Mouse (Mus musculus) adrenal gland, postnatal 36 days (tissue): ENCODE measurements at regions not wholly inside any gene's neighbourhood (a gene's known extent, or its start where the extent isn't known, plus 50 kb on each side); places are given as distances from the start of the nearest gene placed in this dataset.

Source experiments
- DNase-seq, 2 experiments: peaks; one replicate each; pipeline ENCODE4 v3.0.0; 2021; ENCODE audit warnings: mixed read lengths in 1 of 2

DNA sequence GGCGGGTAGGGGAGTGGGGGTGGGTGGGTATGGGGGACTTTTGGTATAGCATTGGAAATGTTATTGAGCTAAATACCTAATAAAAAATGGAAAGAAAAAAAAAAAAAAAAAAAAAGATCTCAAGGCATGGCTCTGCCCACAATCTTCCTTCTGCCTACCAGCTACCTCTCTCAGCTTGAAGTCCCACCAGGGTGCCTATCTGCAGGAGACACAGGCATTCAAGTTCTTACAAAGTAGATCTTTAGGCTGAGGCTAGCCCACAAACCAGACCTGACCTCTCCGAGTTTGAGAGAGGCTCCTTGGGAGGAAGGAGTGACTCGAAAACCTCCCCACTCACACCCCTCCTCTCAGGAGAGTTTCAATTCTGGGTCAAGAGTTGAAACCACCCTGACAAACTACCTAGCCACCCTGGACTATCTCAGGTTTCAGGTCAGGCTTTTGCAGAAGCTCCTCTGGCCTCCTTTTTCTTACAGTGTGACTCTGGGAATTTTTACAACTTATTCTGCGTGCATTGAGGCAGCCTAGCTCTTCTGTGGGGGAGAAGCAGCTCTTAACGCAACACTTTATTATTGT is 187.6 kb upstream of the Cxcr4 start:
- DNase-seq, result no peak

GRCm38 (mm10) chr1:128772440-128772839 is 180.3 kb upstream of the Cxcr4 start:
- DNase-seq, result no peak

GRCm38 (mm10) chr1:128770786-128771185 is 178.7 kb upstream of the Cxcr4 start:
- DNase-seq, result no peak

- no peak for DNase-seq
Observed at GRCm38 (mm10) chr1:128767991-128768390, 175.9 kb upstream of the Cxcr4 start.

- DNase-seq, result no peak
Observed at GRCm38 (mm10) chr1:128767415-128767814, 175.3 kb upstream of the Cxcr4 start.

- no peak for DNase-seq
Observed at GRCm38 (mm10) chr1:128766894-128767268, 174.8 kb upstream of the Cxcr4 start.

DNA sequence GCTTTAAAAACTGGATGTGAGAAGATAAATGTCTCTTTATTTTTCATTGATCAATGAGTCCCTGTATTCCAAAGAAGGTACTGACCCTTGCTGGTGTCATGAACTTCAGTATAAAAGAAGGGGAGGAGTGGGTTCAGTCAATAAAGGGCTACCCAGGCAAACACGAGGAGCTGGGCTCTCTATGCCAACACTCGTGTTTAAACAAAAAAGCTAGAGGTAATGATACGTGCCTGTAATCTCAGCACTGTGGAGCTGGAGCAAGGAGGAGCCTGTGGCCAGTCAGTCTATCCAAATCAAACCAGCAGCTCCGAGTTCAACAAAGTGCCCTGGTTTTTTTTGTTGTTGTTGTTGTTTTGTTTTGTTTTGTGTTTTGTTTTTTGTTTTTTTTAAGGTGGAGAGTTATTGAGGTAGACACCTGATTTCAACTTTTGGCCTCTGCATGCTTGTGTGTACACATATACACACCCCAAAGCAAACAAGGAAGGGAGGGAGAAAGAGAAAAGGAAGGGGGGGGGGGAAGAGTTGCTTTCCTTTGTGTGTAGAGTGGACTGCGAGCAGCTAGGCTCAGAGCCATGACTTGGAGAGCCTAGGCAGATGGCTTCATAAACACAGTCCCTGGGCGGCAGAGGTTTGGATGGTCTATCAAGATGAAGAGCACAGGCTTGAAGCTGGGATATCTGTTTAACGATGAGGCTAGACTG is 174.2 kb upstream of the Cxcr4 start:
- no peak for DNase-seq

GRCm38 (mm10) chr1:128765626-128766025 is 173.5 kb upstream of the Cxcr4 start:
- no peak for DNase-seq

DNA sequence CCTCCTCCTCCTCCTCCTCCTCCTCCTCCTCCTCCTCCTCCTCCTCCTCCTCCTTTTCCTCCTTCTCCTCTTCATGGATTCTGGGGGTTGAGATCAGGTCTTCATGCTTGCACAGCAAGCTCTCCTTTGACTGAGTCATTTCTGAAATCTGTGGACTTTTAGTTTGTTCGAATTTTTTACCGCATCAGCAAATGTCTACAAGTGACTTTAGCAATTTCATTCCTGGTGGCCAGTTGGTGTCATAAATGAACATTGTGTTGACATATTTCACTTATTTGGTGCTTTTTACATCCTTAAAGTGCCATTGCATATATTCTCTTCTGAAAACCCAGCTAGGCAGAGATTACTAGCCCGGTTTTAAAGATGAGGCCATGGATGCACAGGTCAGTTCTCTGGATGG is 173.0 kb upstream of the Cxcr4 start:
- no peak for DNase-seq

GRCm38 (mm10) chr1:128762854-128763253 is 170.8 kb upstream of the Cxcr4 start:
- no peak for DNase-seq

DNA sequence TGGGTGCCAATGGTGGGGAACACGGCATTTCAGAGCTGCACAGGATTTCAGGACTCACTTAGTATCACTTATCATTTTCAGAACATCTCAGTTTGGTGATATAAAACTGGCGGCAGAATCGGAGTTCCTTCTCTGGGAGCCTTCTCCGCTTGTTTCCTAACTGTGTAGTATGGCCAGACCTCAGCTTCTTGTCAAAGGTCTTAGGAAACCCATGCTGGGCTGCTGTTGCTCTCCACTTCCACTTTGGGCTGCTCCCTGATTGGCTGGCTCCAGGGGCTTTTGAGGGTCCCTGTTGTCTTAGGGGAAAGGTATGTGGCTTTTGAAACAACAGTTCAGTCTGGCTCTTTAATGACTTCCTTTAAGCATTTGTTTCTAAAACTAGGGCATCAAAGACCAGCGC is 170.0 kb upstream of the Cxcr4 start:
- no peak for DNase-seq

DNA sequence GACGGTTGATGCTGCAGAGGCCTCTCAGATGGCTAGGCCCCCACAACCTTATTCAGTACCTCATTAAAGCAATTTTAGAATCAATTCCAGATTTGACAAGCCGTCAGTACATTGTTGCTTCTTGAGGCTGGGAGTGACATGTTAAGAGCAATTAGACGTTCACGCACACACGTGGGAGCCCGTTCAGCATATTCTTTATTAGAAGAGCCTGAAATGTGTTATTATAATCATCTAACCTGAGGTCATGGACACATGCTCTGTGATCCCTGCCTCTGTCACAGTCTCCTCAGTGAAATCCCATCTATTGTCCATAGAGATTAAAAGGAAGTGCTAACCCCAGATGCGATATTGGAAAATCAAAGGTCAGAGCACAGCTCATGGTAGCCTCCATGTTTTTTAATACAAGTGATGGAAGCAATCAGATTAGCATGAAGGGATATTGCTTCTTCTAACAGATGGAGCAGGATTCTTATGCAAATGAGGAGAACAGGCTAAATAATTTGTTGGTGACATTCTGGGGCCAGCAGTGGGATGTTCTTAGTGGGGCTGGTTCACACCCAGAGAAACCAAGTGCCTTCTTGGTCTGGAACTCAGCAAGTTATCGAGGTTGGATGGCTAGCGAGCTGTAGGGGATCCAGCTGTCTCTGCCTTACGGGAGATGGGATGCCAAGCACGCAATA is 166.8 kb upstream of the Cxcr4 start:
- no peak for DNase-seq

DNA sequence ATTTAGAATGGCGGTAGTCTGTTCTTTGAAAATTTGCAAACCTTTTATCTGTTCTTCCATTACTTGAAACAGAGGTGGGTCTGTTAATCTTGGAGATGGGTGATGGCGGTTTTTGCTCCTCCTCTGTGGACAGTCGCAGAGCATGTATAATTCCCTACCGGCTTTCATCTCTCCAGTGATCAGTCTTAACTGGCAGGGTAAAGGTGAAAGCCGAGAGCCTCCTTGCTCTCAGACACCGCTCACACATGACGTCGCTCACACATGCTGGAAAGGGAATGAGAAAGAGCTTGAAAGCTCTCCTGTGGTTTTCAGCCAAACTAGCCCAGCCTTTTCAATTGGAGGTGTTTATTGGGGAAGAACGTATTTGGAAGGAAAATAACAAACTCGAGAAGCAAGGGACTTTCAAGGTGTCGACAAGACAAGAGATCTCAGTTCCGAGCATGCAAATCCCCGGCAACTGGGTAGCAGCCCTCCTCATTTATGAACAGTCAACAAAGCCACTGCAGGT is 166.3 kb upstream of the Cxcr4 start:
- no peak for DNase-seq

DNA sequence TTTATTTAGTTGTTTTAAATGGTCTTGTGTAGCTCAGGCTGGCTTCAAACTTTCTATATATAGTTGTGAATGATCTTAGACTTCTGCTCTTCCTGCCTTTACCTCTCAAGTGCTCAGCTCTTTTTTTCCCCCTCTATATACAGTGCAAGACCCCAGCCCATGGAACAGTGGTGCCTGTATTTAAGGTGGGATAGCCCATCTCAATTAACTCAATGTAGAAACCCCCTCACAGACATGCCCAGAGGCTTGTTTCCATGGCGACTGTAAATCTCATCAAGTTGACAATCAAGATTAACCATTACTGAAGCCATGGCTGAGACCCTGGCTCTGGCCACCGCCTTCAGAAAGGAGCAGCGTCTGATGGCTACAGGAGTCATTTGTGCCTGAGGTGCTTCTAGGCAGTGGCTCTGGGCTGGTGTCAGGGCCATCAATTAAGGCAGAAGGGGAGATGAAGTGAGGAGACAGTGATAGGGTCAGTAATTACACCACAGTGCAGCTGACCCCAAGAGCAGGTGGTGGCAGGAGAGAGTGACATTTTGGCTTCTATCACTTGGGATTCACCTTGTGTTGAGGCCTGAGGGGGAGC is 161.4 kb upstream of the Cxcr4 start:
- DNase-seq, result no peak

DNA sequence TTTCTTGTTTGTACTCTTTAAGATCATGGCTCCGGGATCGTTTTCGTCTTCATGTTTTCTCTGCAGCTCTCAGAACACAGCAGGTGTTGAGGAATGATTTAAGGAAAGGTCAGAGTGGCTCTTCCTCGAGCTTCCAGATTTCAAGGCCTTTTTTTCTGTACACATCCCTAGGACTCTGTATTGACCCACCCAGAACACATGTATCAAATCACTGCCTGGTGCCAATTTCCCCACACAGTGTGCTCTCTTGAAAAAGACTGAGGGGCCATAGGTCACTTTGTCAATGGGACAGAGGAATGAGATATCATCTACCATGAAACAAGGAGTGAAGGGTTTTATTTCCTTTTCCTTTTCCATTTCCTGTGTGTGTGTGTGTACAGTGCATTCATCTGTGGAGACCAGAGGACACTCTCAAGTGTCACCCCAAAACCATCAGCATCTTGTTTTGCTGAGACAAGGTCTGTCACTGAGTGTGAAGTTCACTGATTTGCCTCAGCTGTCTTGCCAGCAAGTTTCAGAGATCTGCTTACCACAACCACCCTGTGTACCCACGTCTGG is 157.4 kb upstream of the Cxcr4 start:
- DNase-seq, result no peak

DNA sequence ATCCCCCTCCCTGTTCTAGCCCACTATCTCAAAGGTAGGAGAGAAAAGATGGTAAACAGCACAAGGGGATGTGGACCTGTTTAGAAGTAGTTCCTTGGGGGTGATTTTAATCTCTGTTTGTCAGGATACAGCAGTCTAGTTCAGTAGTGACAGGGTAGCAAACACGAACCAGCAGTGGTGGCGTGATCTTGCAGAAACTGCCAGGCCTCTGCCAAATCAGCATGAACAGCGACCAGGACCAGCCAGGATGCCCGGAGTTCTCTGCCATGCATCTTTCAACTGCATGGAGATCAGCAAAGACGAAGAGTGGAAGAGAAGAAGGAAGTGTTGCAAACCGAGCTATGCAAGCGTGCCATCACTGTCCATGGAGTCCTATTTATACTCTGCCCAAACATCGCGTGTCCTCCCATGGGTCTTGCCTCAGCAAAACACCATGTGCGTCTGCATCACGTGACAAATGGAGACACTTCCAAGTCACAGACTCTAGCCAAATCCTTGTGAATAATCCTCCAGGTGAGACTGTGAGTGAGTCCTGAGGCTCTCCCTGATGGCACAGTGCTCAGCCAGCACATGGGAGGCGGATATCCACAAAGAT is 155.2 kb upstream of the Cxcr4 start:
- DNase-seq, result no peak

DNA sequence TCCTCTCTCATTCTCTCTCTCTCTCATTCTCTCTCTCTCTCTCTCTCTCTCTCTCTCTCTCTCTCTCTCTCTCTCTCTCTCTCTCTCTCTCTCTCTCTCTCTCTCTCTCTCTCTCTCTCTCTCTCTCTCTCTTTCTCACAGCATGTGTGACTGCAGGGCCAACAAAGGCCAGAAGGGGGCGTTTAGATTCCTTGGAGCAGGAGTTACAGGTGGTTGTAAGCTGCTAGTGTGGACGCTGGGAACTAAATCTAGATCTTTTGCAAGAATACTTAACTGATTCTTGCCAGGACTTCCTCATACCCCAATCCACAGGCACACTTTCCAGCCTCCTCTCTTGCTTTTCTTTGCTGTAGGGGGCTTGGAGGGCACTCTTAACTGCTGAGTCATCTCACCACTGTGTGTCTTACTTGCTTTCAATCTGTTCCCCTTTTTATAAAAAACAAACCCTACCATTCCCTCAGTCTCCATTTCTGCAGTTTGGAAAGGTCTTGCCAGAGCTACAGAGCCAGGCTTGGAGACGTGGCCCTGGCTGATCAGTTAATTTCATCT is 154.4 kb upstream of the Cxcr4 start:
- no peak for DNase-seq

DNA sequence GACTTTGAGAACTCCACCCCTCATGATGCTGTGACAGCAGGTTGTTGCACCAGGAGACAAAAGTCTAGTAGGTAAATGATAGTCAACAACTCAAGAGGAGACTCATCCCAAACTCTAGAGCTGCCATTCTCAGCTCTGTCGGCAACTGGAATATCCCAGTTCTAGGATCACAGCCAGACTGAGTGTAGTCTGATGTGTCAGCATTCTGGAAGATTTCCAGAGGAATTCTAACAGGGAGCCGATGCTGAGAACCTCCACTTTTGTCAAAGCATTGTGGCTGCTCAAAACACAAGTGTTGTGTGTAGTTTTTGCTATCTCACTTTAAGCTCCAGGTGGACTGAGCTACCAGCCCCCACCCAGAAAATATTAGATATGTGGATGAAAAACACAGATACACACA is 148.5 kb upstream of the Cxcr4 start:
- DNase-seq, result peak; percentile 31 to 53

DNA sequence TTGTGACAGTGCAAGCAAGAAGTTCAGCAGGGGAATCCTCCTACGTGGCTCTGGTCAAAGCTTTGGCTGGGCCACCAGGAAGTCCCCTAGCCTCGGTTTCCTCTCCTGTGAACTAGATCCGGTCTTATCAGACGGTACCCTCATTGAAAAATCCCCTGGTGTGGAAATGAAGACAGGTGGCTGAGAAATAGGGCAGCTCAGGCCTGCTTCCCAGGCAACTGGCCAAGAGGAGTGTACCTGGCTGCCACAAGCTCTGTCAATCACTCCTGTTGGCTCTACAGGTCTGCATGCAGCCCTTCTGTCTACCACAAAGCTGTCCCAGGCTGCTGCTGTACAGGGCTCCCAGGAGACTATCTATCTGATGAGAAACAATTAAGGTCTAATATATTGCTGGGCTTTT is 146.1 kb upstream of the Cxcr4 start:
- DNase-seq, result no peak

GRCm38 (mm10) chr1:128734857-128735256 is 142.8 kb upstream of the Cxcr4 start:
- DNase-seq, result no peak

DNA sequence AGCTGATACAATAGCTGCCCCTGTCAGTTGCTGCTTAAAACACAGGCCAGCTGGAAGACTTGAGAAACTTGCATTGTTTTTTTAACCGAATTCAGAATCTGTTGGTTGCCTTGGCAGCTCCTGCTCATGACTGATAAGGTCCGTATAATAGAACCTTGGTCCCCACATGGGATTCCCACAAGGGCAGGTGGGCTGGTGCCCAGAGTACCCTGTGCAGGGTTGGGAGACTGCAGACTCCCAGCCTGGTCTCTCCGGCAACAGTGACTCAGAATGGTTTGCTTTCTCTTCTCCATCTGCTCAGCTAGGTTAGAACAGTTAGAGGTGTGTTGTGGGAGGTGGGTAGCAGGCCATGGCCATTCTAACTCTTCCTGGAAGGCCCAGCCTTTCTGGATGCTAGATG is 139.4 kb upstream of the Cxcr4 start:
- DNase-seq, result no peak

- no peak for DNase-seq
Observed at GRCm38 (mm10) chr1:128724433-128725091, 132.5 kb upstream of the Cxcr4 start.
